ENCODE assay signal across 10 mouse cellular contexts in genomic region chr12:79707565-79708422, GRCm38 (mm10).
DNase-seq lines count a peak whose midpoint lies in the region; ATAC-seq lines count a peak whose summit lies in the region.
"Had no signal": no experiment of that assay in that cellular context is flagged by ENCODE, and none has a peak within 500 bp of the region (broad histone marks: within the 10 kb centered on the region; RNA-seq: fewer than 3 reads in every experiment).

No protein-coding gene starts in this region.

- no peak overlapping the region for H3K4me3 ChIP-seq in heart, embryonic 16.5 days (ENCODE audit: low read length)
- H3K4me3 ChIP-seq in embryonic facial prominence, embryonic 10.5 days = no peak overlapping the region
- H3K4me3 ChIP-seq in forebrain, embryonic 16.5 days (replicated peaks; ENCODE audit: low read length) = no peak overlapping the region

- intact Hi-C loops in heart, postnatal 25 days (cut with DNase I) = no loop called here

- H3K4me1 ChIP-seq in heart, embryonic 16.5 days (ENCODE audit: control insufficient read depth, insufficient read depth, low read length) = peaks cover 13% of the 10 kb centered on the region
- peaks cover 64% of the 10 kb centered on the region for H3K4me1 ChIP-seq in embryonic facial prominence, embryonic 10.5 days
- H3K4me1 ChIP-seq in forebrain, embryonic 16.5 days (replicated peaks; ENCODE audit: control insufficient read depth, insufficient read depth, low read length) = peaks cover 38% of the 10 kb centered on the region

- H3K36me3 ChIP-seq in heart, embryonic 16.5 days (ENCODE audit: control insufficient read depth, insufficient read depth) = no peaks in the 10 kb centered on the region
- no peaks in the 10 kb centered on the region for H3K36me3 ChIP-seq in embryonic facial prominence, embryonic 10.5 days (replicated peaks)
- H3K36me3 ChIP-seq in forebrain, embryonic 16.5 days (ENCODE audit: control insufficient read depth, insufficient read depth) = no peaks in the 10 kb centered on the region

- no peaks in the 10 kb centered on the region for H3K27me3 ChIP-seq in heart, embryonic 16.5 days (ENCODE audit: control insufficient read depth, insufficient read depth, low read length)
- 0 out of 2 replicates have a peak, but pooled peaks cover 6% of the 10 kb centered on the region for H3K27me3 ChIP-seq in embryonic facial prominence, embryonic 10.5 days (replicated peaks; ENCODE audit: low read depth, poor library complexity, severe bottlenecking)
- H3K27me3 ChIP-seq in forebrain, embryonic 16.5 days (replicated peaks; ENCODE audit: control insufficient read depth, insufficient read depth, low read length) = no peaks in the 10 kb centered on the region

- no peak overlapping the region for H3K4me2 ChIP-seq in heart, embryonic 16.5 days (ENCODE audit: low read depth, low read length)
- H3K4me2 ChIP-seq in forebrain, embryonic 16.5 days (ENCODE audit: low read length) = no peak overlapping the region

- WGBS in heart, embryonic 16.5 days = 66% methylated on average over 9 of the region's 9 CpGs
- 54% methylated on average over 9 of the region's 9 CpGs for WGBS in embryonic facial prominence, embryonic 10.5 days
- 65% methylated on average over 9 of the region's 9 CpGs for WGBS in forebrain, embryonic 16.5 days

- DNase-seq in heart, postnatal 25 days (ENCODE audit: low spot score) = no peak
- peak; percentile 40 for DNase-seq in embryonic facial prominence, embryonic 10.5 days (ENCODE audit: low spot score)
- DNase-seq in mesoderm, embryonic 11.5 days (ENCODE audit: low read depth, low spot score) = peak; percentile 62
- DNase-seq in layer of hippocampus, postnatal 10 days (ENCODE audit: low spot score in 2 of 2) = no peak
- no peak for DNase-seq in right cerebral cortex, adult 18-20 months
- DNase-seq in spleen, postnatal 14 days (ENCODE audit: low spot score in 2 of 2) = no peak
- DNase-seq: heart, postnatal 10 days; thymus, postnatal 36 days had no signal

- no peaks in the 10 kb centered on the region for H3K9me3 ChIP-seq in heart, embryonic 16.5 days (replicated peaks; ENCODE audit: control insufficient read depth, low read length)
- no peaks in the 10 kb centered on the region for H3K9me3 ChIP-seq in embryonic facial prominence, embryonic 10.5 days
- no peaks in the 10 kb centered on the region for H3K9me3 ChIP-seq in forebrain, embryonic 16.5 days (ENCODE audit: control insufficient read depth, low read length)

- H3K27ac ChIP-seq in heart, embryonic 16.5 days (ENCODE audit: low read length) = peak overlapping the region; percentile 70
- peak overlapping the region; percentile 80 for H3K27ac ChIP-seq in embryonic facial prominence, embryonic 10.5 days (replicated peaks)
- H3K27ac ChIP-seq in forebrain, embryonic 16.5 days (ENCODE audit: low read length) = peak overlapping the region; percentile 30; the same call in 1 of the 2 replicates

- H3K9ac ChIP-seq in heart, embryonic 16.5 days (ENCODE audit: low read length) = no peak overlapping the region
- no peak overlapping the region for H3K9ac ChIP-seq in forebrain, embryonic 16.5 days (replicated peaks; ENCODE audit: low read depth, low read length)

- no peak for ATAC-seq in heart, embryonic 16.5 days (replicated peaks; ENCODE audit: extremely low read depth, insufficient read depth, low FRiP score)
- ATAC-seq in forebrain, embryonic 16.5 days = peak; percentile 41; the same call in 1 of the 2 replicates

Comparison
In these comparisons a context has a peak if more than half of its experiments do, and no peak if none do; other contexts are left out.
1. H3K27ac ChIP-seq: peak in every context shown above with its lines; median percentile 80 in embryonic facial prominence, embryonic 10.5 days; 70 in heart, embryonic 16.5 days; 30 in forebrain, embryonic 16.5 days.
2. DNase-seq: peak in embryonic facial prominence, embryonic 10.5 days (single experiment) and mesoderm, embryonic 11.5 days (single experiment); none in heart, postnatal 25 days (single experiment), layer of hippocampus, postnatal 10 days (0 of 2), right cerebral cortex, adult 18-20 months (single experiment) and spleen, postnatal 14 days (0 of 2).